Mouse (Mus musculus): ENCODE data around the gene Bsx. TPM values are rescaled to one million over a fixed set of nuclear protein-coding genes. Genes with fewer than 3 reads are reported as not detected.

The Bsx gene
- polyA plus RNA-seq, 1 experiment = 0.04 TPM

DNA sequence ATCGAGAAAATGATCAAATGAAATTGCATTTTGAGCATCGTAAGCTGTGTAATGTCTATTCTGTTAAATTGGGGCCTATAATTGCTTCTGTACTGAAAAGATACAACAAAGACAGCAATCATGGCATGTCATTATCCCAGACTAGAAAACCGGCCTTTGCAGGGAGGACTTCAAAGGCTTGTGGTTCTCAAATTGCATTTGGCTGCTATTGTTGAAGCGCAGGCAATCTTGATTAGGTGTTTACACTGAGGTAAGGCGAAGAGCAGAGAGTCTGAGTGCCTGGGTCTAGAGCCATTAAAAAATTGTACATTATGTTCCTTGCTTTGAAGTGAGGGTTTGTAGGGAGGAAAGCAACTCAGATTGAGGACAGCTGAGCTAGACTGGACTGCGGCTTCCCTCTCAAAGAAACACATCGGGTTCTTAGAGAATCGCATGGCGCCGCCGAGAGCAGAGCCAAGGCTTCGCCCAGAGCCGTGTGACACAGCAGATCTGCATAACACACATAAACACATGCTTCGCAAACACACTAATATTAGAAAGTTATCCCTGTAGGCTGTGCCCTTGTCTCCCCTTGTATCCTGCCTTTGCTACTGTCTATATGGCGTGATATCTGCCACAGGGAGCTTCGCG is 53.5 kb downstream of the Bsx start:
- Histone ChIP-seq H3K4me3 (replicated peaks; ENCODE audit: extremely low read depth, low read depth, low read length) (no peak overlapping the region), H3K4me1 (ENCODE audit: control insufficient read depth, insufficient read depth, low read length) (no peaks in the 10 kb centered on the region)
- no peak for TF ChIP-seq POLR2A (IDR thresholded peaks at IDR 0.05; ENCODE audit: borderline replicate concordance, extremely low read depth, low read depth, low read length)
- no peak for TF ChIP-seq CTCF (IDR thresholded peaks at IDR 0.05; ENCODE audit: insufficient read depth, low read length)
- WGBS = 65% methylated on average over 17 of the region's 17 CpGs
- DNase-seq = no peak

Other genes starting within 250 kb of the Bsx start
- not detected in 2 replicates for gene Gm21915, start 203.5 kb upstream of the Bsx start, polyA plus RNA-seq (2012; rRNA removed)
- gene Clmp, start 188.2 kb upstream of the Bsx start, polyA plus RNA-seq (2012; rRNA removed) = 11.8 and 16.5 TPM in 2 replicates
- 1,079 and 1,193 TPM in 2 replicates for gene Hspa8, start 73.1 kb upstream of the Bsx start, polyA plus RNA-seq (2012; rRNA removed)
- 0.62 and 0.67 TPM in 2 replicates for gene Jhy, start 90.0 kb downstream of the Bsx start, polyA plus RNA-seq (2012; rRNA removed)
- gene Crtam, start 130.5 kb downstream of the Bsx start, polyA plus RNA-seq (2012; rRNA removed) = 0.12 and 0.18 TPM in 2 replicates